Mouse (Mus musculus): Measurements from ENCODE around the gene Zfp747. TPM values are rescaled to one million over a fixed set of nuclear protein-coding genes. Genes with fewer than 3 reads are reported as not detected.
"Not testable (repeated sequence)": the region's sequence is repeated elsewhere in the genome, so short reads cannot be mapped to it uniquely, and the experiment has no call there.

The Zfp747 gene
- 4.5 and 7.0 TPM in 2 replicates for polyA plus RNA-seq (2011; ENCODE audit: insufficient read length, low read depth, missing spikeins)

DNA sequence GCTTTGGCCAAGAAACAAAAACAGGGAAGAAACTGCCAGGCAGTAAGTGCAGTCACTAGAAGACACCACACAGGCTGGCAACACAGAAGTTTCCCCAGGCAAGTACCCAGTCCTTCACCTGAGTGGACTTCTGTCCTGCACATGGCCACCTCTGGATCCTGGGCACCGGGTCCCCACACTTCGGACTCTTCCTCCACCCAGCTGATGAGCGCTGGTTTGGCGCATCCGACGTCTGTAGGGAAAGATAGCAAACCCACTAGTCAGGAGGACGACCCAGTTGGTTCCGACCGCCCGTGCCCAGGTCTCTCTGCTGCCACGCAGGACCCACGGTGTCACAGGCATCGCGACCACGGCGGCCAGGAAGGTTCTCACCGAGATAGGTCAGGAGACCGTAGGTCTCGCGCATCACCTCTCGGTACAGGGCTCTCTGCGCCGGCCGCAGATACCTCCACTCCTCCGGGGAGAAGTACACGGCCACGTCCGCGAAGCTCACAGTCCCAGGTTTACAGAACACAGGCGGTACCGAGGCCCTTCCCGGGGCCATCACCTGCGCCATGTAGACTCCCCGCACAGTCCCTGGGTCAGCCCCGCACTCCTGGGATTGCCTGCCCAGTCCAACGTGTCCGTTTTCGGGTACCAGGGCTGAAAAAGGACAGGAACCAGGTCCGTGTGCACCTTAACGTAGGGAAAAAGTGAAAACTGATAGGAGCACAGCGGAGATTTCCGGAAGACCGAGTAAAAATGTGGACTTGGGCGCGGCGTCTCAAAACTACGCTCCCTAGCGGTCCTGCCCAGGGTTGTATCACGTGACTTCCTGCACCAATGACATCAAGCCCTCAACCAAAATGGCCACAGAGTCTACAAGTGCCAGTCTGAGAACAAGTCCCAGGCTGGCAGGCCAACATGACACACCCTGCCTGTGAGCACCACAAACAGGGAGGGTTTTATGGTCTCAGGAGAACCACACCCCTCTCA is at the start of gene Zfp747:
Gene Zfp747, minus strand, starts transcription at position 780 of the 975 bp plus-strand sequence.
- H3K4me1 ChIP-seq (ENCODE audit: control insufficient read depth, insufficient read depth, low read length) = not testable (repeated sequence)
- Histone ChIP-seq H3K27ac (ENCODE audit: insufficient read depth, low read length) (peak within 1 kb of the TSS; percentile 67; the same call in 1 of the 2 replicates), H3K4me3 (ENCODE audit: insufficient read depth, low read length) (peak within 1 kb of the TSS; percentile 76)
- TF ChIP-seq CTCF (IDR thresholded peaks at IDR 0.05; ENCODE audit: borderline replicate concordance, insufficient read depth, low read length) (peak; percentile 43; the same call in 1 of the 2 replicates), POLR2A (IDR thresholded peaks at IDR 0.05; ENCODE audit: low read depth, low read length) (peak; percentile 89)

DNA sequence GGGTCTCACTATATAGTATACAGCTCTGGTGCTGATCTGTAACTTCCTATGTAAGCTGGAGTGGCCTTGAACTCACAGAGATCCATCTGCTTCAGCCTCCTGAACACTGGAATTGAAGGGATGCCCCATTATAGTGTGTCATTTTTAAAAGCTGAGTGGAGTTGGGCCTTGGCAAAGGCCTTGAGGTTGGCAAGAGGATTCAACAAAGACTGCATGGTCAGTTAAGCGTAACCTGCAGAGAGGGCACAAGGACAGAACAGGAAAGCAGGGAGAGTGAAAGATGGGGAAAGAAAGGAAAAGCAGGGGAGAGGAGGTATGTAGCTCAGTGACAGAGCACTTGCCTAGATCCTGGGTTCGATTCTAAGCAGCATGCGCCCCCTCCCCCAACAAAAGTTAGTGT is 49.4 kb upstream of the Zfp747 start:
- no peaks in the 10 kb centered on the region for H3K4me1 ChIP-seq (ENCODE audit: control insufficient read depth, insufficient read depth, low read length)
- TF ChIP-seq POLR2A (IDR thresholded peaks at IDR 0.05; ENCODE audit: low read depth, low read length) (no peak), CTCF (IDR thresholded peaks at IDR 0.05; ENCODE audit: borderline replicate concordance, insufficient read depth, low read length) (no peak)
- no peak overlapping the region for H3K27ac ChIP-seq (ENCODE audit: insufficient read depth, low read length)
- H3K4me3 ChIP-seq (ENCODE audit: insufficient read depth, low read length) = no peak overlapping the region

- H3K27ac ChIP-seq (ENCODE audit: insufficient read depth, low read length) = no peak overlapping the region
- no peak for TF ChIP-seq CTCF (IDR thresholded peaks at IDR 0.05; ENCODE audit: borderline replicate concordance, insufficient read depth, low read length)
- no peak for TF ChIP-seq POLR2A (IDR thresholded peaks at IDR 0.05; ENCODE audit: low read depth, low read length)
- no peaks in the 10 kb centered on the region for H3K4me1 ChIP-seq (ENCODE audit: control insufficient read depth, insufficient read depth, low read length)
- H3K4me3 ChIP-seq (ENCODE audit: insufficient read depth, low read length) = peak overlapping the region; percentile 92
These were observed 46.4 kb upstream of the Zfp747 start for GRCm38 (mm10) chr7:127422247-127422646.

DNA sequence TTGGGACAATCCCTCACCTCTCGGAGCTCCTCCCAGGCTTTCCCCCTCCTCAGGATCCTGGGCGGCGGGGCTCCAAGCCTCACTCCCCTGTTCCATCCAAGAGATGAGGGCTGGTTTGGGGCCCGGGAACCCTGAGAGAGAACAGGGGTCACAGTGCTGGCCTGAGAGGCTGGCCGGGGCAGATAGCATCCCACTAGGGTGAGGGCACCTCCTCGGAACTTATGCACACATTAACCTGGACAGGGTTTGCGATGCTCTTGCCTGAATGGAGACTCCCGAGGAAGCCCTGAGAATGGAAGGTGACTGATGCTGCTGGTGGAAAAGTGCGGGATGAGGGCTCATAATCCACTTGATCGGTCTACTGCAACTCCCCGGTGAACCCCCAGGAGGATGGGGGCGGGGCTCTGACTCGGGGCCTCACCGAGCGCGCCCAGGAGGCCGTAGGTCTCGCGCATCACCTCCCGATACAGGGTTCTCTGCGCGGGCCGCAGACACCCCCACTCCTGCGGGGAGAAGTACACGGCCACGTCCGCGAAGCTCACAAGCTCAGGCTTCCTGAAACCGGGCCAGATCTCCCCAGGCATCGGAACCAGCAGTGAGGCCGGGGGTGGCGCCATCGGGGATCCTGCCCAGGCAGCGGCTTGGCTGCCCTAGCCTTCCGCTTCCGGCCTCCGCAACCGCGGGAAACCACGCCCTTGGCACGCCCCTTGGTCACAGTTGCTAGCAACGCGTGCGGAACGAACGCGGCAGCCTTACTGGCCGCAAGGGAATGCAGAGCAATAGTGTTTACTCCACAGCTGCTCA is 45.7 kb upstream of the Zfp747 start, which contains the start of gene Zfp688:
Gene Zfp688, minus strand, starts transcription at position 681 of the 804 bp plus-strand sequence.
- Histone ChIP-seq H3K4me1 (ENCODE audit: control insufficient read depth, insufficient read depth, low read length) (no peaks in the 10 kb centered on the region), H3K4me3 (ENCODE audit: insufficient read depth, low read length) (peak within 1 kb of the TSS; percentile 92), H3K27ac (ENCODE audit: insufficient read depth, low read length) (0 out of 2 replicates have a peak within 1 kb of the TSS, but pooled peaks have one; percentile 43)
- peak; percentile 77 for TF ChIP-seq POLR2A (IDR thresholded peaks at IDR 0.05; ENCODE audit: low read depth, low read length)
- no peak for TF ChIP-seq CTCF (IDR thresholded peaks at IDR 0.05; ENCODE audit: borderline replicate concordance, insufficient read depth, low read length)

DNA sequence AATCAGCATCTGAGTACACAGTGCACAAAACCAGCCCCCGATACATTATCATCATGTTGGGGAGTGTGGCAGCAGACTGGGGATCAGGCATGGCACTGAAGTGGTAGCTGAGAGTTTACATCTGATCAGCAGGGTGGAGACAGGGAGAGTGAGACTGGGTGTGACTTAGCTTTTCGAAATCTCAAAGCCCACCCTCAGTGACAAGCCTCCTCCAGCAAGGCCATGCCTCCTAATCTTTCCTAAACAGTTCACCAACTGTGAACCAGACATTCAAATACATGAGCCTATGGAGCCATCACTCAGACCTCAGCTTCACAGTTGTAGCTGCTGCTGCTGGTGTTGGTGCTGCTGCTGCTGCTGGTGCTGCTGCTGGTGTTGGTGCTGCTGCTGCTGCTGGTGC is 35.6 kb upstream of the Zfp747 start:
- no peak overlapping the region for H3K4me3 ChIP-seq (ENCODE audit: insufficient read depth, low read length)
- H3K4me1 ChIP-seq (ENCODE audit: control insufficient read depth, insufficient read depth, low read length) = no peaks in the 10 kb centered on the region
- no peak for TF ChIP-seq POLR2A (IDR thresholded peaks at IDR 0.05; ENCODE audit: low read depth, low read length)
- no peak for TF ChIP-seq CTCF (IDR thresholded peaks at IDR 0.05; ENCODE audit: borderline replicate concordance, insufficient read depth, low read length)
- H3K27ac ChIP-seq (ENCODE audit: insufficient read depth, low read length) = no peak overlapping the region

GRCm38 (mm10) chr7:127406002-127406987 is 30.4 kb upstream of the Zfp747 start, which contains the start of gene Zfp764:
Zfp764 (minus strand) TSS chr7:127406822.
- not testable (repeated sequence) for H3K27ac ChIP-seq (ENCODE audit: insufficient read depth, low read length); H3K4me1 ChIP-seq (ENCODE audit: control insufficient read depth, insufficient read depth, low read length)
- TF ChIP-seq CTCF (IDR thresholded peaks at IDR 0.05; ENCODE audit: borderline replicate concordance, insufficient read depth, low read length) (peak; percentile 44; the same call in 1 of the 2 replicates), POLR2A (IDR thresholded peaks at IDR 0.05; ENCODE audit: low read depth, low read length) (peak; percentile 50)
- peak within 1 kb of the TSS; percentile 36 for H3K4me3 ChIP-seq (ENCODE audit: insufficient read depth, low read length)

GRCm38 (mm10) chr7:127404101-127404500 is 28.3 kb upstream of the Zfp747 start:
- H3K27ac ChIP-seq (ENCODE audit: insufficient read depth, low read length); H3K4me1 ChIP-seq (ENCODE audit: control insufficient read depth, insufficient read depth, low read length); H3K4me3 ChIP-seq (ENCODE audit: insufficient read depth, low read length): not testable (repeated sequence)

- no peak overlapping the region for H3K27ac ChIP-seq (ENCODE audit: insufficient read depth, low read length)
- no peak for TF ChIP-seq POLR2A (IDR thresholded peaks at IDR 0.05; ENCODE audit: low read depth, low read length)
- TF ChIP-seq CTCF (IDR thresholded peaks at IDR 0.05; ENCODE audit: borderline replicate concordance, insufficient read depth, low read length) = no peak
- H3K4me1 ChIP-seq (ENCODE audit: control insufficient read depth, insufficient read depth, low read length) = no peaks in the 10 kb centered on the region
- H3K4me3 ChIP-seq (ENCODE audit: insufficient read depth, low read length) = no peak overlapping the region
These were observed 27.1 kb upstream of the Zfp747 start for GRCm38 (mm10) chr7:127402980-127403379.

Measured in embryonic fibroblast, embryonic 13.5 days (primary cell).